Mouse (Mus musculus) bone marrow macrophage, adult 2 months (primary cell): ENCODE measurements at regions not wholly inside any gene's neighbourhood (a gene's known extent, or its start where the extent isn't known, plus 50 kb on each side); places are given as distances from the start of the nearest gene placed in this dataset.

ENCODE experiments used
- CTCF ChIP-seq: IDR thresholded peaks from 2 replicates; pipeline ENCODE4 v1.5.1; 2012; ENCODE audit warnings: low read depth, mild to moderate bottlenecking, low read length, moderate library complexity
- POLR2A ChIP-seq: IDR thresholded peaks from 2 replicates; pipeline ENCODE4 v1.6.1; 2012; ENCODE audit warnings: mild to moderate bottlenecking, low read depth, low read length, borderline replicate concordance

- TF ChIP-seq POLR2A (no peak), CTCF (no peak)
These were observed 313.6 kb downstream of the Insc start for GRCm38 (mm10) chr7:115056992-115057645.
